Mouse (Mus musculus) midbrain, embryonic 10.5 days (tissue): ENCODE data around the gene Rhbg. TPM values are rescaled to one million over a fixed set of nuclear protein-coding genes. Genes with fewer than 3 reads are reported as not detected.
A peak's percentile ranks its signal among the peaks of the same experiment; 100 is the strongest.

Source experiments
- DNase-seq: peaks from one replicate; pipeline ENCODE4 v3.0.0-alpha.2; 2017; ENCODE audit warnings: low spot score
- H3K27ac ChIP-seq: fragments of 300-500 bp; sonication (generic); replicated peaks from 2 replicates; pipeline ENCODE4 v1.5.1; 2016; ENCODE audit warnings: mild to moderate bottlenecking
- H3K27me3 ChIP-seq: fragments of 300-500 bp; sonication (generic); 2 replicates; pipeline ENCODE4 v1.6.1; 2016; ENCODE audit warnings: low read depth, mild to moderate bottlenecking; ENCODE audit not compliant: poor library complexity, severe bottlenecking
- H3K36me3 ChIP-seq: fragments of 300-500 bp; sonication (generic); 2 replicates; pipeline ENCODE4 v1.6.1; 2016; ENCODE audit warnings: mild to moderate bottlenecking, moderate library complexity
- H3K4me1 ChIP-seq: fragments of 300-500 bp; sonication (generic); 2 replicates; pipeline ENCODE4 v1.6.1; 2016
- H3K4me3 ChIP-seq: fragments of 300-500 bp; sonication (generic); 2 replicates; pipeline ENCODE4 v1.5.1; 2016; ENCODE audit warnings: mild to moderate bottlenecking, moderate library complexity
- H3K9me3 ChIP-seq: fragments of 300-500 bp; sonication (generic); replicated peaks from 2 replicates; pipeline ENCODE4 v1.6.1; 2016; ENCODE audit warnings: mild to moderate bottlenecking
- WGBS: fragments of 180-500 bp; shearing (Covaris S2); methylation state at CpG from one replicate; pipeline ENCODE4 v1.1.7; 2016; 5-methylcytosine and 5-hydroxymethylcytosine counted together
- polyA plus RNA-seq: library from polyadenylated mRNA; unstranded; fragments of >200 nt; fragmentation: Nextera tagmentation; extraction: Ambion mirVana; gene quantifications from 2 replicates; pipeline ENCODE4 v1.2.1, GENCODE M21; 2016

The Rhbg gene
- polyA plus RNA-seq, 1 experiment from 2014 or later: not detected

DNA sequence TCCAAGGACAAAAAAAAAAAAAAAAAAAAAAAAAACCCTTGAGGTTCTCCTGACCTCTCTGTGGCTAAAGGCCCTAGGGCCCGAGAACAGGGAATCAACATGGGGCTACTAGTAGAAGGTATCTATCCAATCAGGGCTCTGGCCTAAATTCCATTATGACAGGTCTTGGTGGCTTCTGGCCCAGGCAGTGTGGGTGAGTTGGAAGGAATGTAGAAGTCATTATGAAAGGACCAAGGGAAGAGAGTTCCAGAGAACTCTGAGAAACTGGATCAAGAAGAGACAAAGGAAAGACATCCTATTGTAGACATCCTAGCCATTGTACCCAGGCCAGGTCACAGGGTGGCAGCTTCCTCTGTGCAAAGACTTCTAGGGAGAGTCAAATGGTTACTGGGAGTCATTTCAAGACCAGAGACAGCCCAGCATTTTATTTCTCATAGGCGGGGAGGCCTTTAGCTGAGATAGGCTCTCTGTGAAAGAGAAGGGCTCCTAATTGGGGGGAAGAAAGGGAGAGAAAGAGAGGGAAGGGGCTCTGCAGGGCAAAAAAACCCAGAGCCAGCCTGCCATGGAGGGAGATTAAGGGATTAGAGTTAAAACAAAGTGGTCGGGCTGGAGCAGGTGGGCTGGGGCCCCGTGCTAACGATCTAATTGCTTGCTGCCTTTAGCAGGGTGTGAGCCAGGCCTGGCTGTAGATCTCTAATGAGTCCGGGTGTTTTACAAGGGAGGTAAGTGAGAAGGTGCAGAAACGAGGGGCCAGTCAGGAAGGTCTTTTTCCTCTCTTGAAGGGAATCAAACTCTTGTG lies 21.5 kb downstream of the Rhbg start:
- 17% methylated on average over 7 of the region's 7 CpGs for WGBS

DNA sequence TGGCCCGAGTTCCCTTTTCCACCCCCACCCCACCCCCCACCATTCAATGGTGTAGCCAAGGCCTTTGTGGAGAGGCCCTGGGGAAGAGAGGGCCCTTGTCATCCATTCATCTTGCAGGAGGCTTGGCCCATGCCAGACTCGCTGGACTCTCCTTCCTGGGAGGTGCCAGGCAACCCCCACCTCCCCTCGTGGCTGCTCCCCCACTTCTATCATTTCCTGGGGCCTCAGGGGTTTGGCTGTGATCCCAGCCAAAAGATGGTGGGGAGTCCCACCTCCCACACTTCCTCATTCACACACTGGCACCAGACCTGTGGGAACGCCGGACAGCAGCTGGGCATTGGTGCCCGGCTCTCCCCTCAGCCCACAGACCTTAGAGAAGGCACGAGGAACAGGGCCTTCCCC lies 22.2 kb downstream of the Rhbg start:
- H3K4me3 ChIP-seq: no peak overlapping the region
- H3K27me3 ChIP-seq: peaks cover 100% of the 10 kb centered on the region
- DNase-seq: no peak
- no peaks in the 10 kb centered on the region for H3K9me3 ChIP-seq
- H3K4me1 ChIP-seq: peaks cover 68% of the 10 kb centered on the region
- 58% methylated on average over 7 of the region's 7 CpGs for WGBS
- H3K36me3 ChIP-seq: no peaks in the 10 kb centered on the region
- peak overlapping the region; percentile 53; the same call in 1 of the 2 replicates for H3K27ac ChIP-seq

More for the DNA sequence above, 21.5 kb downstream of the Rhbg start:
- Histone ChIP-seq H3K9me3 (no peaks in the 10 kb centered on the region), H3K4me1 (peaks cover 71% of the 10 kb centered on the region), H3K27ac (no peak overlapping the region), H3K36me3 (no peaks in the 10 kb centered on the region), H3K4me3 (no peak overlapping the region), H3K27me3 (peaks cover 100% of the 10 kb centered on the region)
- DNase-seq: no peak

DNA sequence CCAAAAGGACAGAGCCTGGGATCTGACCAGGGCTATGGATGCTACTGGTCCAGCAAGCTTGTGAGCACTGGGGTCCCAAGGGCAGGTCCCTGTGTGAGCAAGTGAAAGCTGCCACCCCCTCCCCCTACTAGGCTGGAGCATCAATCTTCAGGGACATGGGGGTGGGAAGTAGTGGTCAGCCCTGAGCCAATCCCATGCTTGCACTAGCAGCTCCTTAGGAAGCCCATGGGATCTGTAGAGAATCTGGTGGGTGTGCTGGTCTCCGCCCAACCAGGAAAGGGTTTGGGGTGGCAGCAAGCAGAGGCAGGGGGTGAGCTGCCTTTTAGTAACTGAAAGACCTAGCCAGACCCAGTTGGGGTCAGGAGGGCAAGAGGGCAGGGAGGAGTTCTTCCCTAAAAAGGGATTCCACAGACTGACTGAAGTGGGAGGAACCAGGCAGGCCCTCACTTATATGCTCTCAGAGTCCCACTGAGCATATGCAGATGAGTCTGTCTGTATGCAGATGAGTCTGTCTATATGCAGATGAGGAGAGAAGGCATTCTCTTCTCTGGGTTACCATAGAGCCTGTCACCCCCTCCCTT lies 23.4 kb downstream of the Rhbg start:
- 20% methylated on average over 1 of the region's 1 CpGs for WGBS
- DNase-seq: no peak
- no peak overlapping the region for H3K4me3 ChIP-seq
- no peaks in the 10 kb centered on the region for H3K9me3 ChIP-seq
- H3K27me3 ChIP-seq: peaks cover 100% of the 10 kb centered on the region
- peak overlapping the region; percentile 39; the same call in 1 of the 2 replicates for H3K27ac ChIP-seq
- peaks cover 56% of the 10 kb centered on the region for H3K4me1 ChIP-seq
- H3K36me3 ChIP-seq: no peaks in the 10 kb centered on the region

- peak overlapping the region; percentile 39; the same call in 1 of the 2 replicates for H3K27ac ChIP-seq
- H3K4me1 ChIP-seq: peaks cover 49% of the 10 kb centered on the region
- no peaks in the 10 kb centered on the region for H3K9me3 ChIP-seq
- no peaks in the 10 kb centered on the region; the same call in 1 of the 2 replicates for H3K36me3 ChIP-seq
- peaks cover 100% of the 10 kb centered on the region for H3K27me3 ChIP-seq
- no peak for DNase-seq
- WGBS: 49% methylated on average over 17 of the region's 17 CpGs
- no peak overlapping the region for H3K4me3 ChIP-seq
Observed at GRCm38 (mm10) chr3:88230262-88231047, 24.1 kb downstream of the Rhbg start.

GRCm38 (mm10) chr3:88229526-88229925 lies 25.0 kb downstream of the Rhbg start:
- Histone ChIP-seq H3K36me3 (no peaks in the 10 kb centered on the region; the same call in 1 of the 2 replicates), H3K9me3 (no peaks in the 10 kb centered on the region), H3K4me3 (no peak overlapping the region), H3K4me1 (peaks cover 43% of the 10 kb centered on the region), H3K27me3 (peaks cover 100% of the 10 kb centered on the region), H3K27ac (no peak overlapping the region)
- no peak for DNase-seq
- WGBS: 89% methylated on average over 6 of the region's 6 CpGs

DNA sequence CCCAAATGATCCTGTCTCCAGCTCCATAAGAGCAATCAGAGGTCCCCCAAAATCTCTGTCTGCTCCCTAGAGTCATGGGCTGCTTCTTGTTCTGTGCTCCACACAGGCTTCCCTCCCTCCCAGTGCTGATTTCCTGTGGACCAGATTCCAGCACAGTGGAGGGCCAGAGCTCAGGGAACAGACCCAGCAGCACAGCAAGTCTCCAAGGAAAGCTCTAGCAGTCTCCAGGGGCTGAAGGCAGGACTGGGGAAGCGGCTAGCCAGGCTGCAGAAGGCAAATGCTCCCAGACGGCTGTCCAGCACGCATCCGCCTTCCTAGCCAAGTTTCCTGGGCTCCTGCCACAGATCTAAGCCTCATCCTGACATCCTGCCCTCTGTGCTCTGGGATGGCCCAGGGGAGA lies 25.6 kb downstream of the Rhbg start:
- WGBS: 63% methylated on average over 4 of the region's 4 CpGs
- peaks cover 100% of the 10 kb centered on the region for H3K27me3 ChIP-seq
- no peak for DNase-seq
- H3K27ac ChIP-seq: no peak overlapping the region
- no peaks in the 10 kb centered on the region for H3K9me3 ChIP-seq
- peaks cover 40% of the 10 kb centered on the region for H3K4me1 ChIP-seq
- no peak overlapping the region for H3K4me3 ChIP-seq
- no peaks in the 10 kb centered on the region; the same call in 1 of the 2 replicates for H3K36me3 ChIP-seq

DNA sequence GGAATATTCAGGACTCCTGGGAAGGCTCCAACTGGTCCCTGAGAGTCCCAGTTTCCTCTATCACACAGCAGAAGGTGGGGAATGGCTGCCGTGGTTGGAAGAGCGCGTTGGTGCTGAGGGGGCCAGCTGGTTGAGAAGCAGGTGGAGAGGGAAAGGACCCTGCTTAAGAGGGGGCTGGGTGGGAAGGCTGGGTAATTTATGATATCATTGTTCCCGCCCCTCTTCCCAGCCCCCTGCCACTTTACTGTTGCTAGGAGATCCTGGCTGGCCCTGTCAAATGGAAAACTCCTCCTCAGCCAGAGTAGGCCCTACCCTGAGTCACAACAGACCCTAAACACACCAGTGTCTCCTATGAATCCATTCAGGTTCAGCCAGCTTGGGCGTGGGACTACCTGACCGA lies 26.5 kb downstream of the Rhbg start:
- peaks cover 31% of the 10 kb centered on the region for H3K4me1 ChIP-seq
- WGBS: 73% methylated on average over 6 of the region's 6 CpGs
- no peak overlapping the region for H3K27ac ChIP-seq
- H3K9me3 ChIP-seq: no peaks in the 10 kb centered on the region
- H3K4me3 ChIP-seq: no peak overlapping the region
- H3K27me3 ChIP-seq: peaks cover 100% of the 10 kb centered on the region
- no peak for DNase-seq
- H3K36me3 ChIP-seq: no peaks in the 10 kb centered on the region; the same call in 1 of the 2 replicates

- Histone ChIP-seq H3K27ac (no peak overlapping the region), H3K4me3 (no peak overlapping the region), H3K4me1 (peaks cover 25% of the 10 kb centered on the region), H3K9me3 (no peaks in the 10 kb centered on the region), H3K27me3 (peaks cover 100% of the 10 kb centered on the region), H3K36me3 (no peaks in the 10 kb centered on the region; the same call in 1 of the 2 replicates)
- no peak for DNase-seq
- 33% methylated on average over 4 of the region's 4 CpGs for WGBS
Observed at GRCm38 (mm10) chr3:88227260-88227659, 27.2 kb downstream of the Rhbg start.

DNA sequence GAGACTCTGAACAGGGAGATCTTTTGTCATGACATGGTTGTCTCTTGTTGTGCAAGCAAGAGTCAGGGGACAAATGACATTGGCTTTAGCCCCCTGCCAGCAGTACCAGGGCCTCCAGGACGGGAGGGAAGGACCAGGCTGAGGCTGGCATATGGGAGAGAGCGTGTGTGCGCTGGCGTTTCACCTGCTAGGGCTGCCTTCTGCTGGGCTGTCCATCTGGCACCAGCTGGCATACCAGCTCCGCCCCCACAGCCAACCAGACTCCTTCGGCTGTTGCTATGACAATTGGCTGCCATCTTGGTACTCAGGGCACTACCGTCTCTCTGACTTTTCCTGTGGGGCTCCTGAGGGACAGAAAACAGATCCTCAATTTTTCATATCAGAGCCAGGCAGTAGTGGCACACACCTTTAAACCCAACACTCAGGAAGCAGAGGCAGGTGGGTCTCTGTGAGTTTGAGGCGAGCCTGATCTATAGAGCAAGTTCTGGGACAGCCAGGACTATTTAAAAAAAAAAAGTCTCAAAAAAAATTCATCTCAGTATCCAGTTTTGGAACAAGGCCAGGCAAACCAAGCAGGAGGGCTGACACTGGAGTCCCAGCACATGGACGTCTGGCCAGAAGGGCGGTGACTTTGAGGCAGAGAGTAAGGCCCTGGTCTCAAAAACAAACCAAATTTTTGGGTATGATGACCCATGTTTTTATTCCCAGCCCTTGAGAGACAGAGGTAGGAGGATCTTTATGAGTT lies 28.2 kb downstream of the Rhbg start:
- 88% methylated on average over 10 of the region's 10 CpGs for WGBS
- Histone ChIP-seq H3K9me3 (no peaks in the 10 kb centered on the region), H3K36me3 (no peaks in the 10 kb centered on the region; the same call in 1 of the 2 replicates), H3K4me3 (no peak overlapping the region), H3K27me3 (peaks cover 100% of the 10 kb centered on the region), H3K4me1 (peaks cover 25% of the 10 kb centered on the region), H3K27ac (no peak overlapping the region)
- DNase-seq: no peak

GRCm38 (mm10) chr3:88224929-88225328 lies 29.6 kb downstream of the Rhbg start:
- WGBS: 66% methylated on average over 2 of the region's 2 CpGs

DNA sequence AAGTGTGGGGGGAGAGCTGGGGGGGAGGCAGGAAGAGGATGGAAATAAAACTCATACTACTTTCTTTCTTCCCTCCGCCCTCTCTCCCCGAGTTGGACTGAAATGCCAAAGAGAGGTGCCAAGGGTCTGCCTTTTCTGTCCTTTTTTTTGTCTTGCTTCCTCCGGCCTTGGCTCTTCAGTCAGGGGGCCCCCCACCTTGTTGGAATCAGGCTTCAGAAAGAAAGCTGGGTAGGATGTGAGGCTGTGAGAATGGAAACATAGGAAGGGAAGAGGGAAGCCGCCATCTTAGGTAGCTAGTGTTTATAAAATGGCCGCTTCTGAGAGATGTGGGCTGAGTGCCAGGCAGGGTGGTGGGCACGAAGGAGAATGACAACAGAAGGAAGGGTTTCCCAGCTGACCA lies 32.1 kb downstream of the Rhbg start:
- Histone ChIP-seq H3K9me3 (no peaks in the 10 kb centered on the region), H3K27me3 (peaks cover 100% of the 10 kb centered on the region), H3K36me3 (no peaks in the 10 kb centered on the region; the same call in 1 of the 2 replicates), H3K27ac (no peak overlapping the region), H3K4me1 (peaks cover 17% of the 10 kb centered on the region), H3K4me3 (no peak overlapping the region)
- WGBS: 81% methylated on average over 6 of the region's 6 CpGs
- DNase-seq: no peak

More at GRCm38 (mm10) chr3:88224929-88225328, 29.6 kb downstream of the Rhbg start:
- Histone ChIP-seq H3K9me3 (no peaks in the 10 kb centered on the region), H3K36me3 (no peaks in the 10 kb centered on the region; the same call in 1 of the 2 replicates), H3K27ac (no peak overlapping the region), H3K4me1 (peaks cover 21% of the 10 kb centered on the region), H3K4me3 (no peak overlapping the region), H3K27me3 (peaks cover 100% of the 10 kb centered on the region)
- no peak for DNase-seq
